Mouse (Mus musculus) T-helper 17 cell (primary cell): ENCODE measurements around the gene Timp3.

ENCODE experiments used
- in situ Hi-C, 2 experiments: fragments of 300-600 bp; cut with MboI, MseI; formaldehyde crosslinking; loops; 1 replicate in 1 of 2; 2 replicates in 1 of 2; pipeline ENCODE4 v1.15.1; 2025; ENCODE audit warnings: high pct_unique_total_duplicates in 2 of 2

Timp3 gene

GRCm38 (mm10) chr10:86296111-86296510, 4.1 kb upstream of the Timp3 start:
- in situ Hi-C loops, result loop anchor here (5.0 to 10.0 kb wide), 2 partner anchors 111 to 324 kb away; no protein-coding TSS in a partner anchor

GRCm38 (mm10) chr10:86297307-86297706, 2.9 kb upstream of the Timp3 start:
- in situ Hi-C loops, result loop anchor here (5.0 to 10.0 kb wide), 2 partner anchors 113 to 325 kb away; no protein-coding TSS in a partner anchor

- in situ Hi-C loops, result loop anchor here (5.0 to 10.0 kb wide), 2 partner anchors 114 to 326 kb away; no protein-coding TSS in a partner anchor
Observed at GRCm38 (mm10) chr10:86298326-86298725, 1.8 kb upstream of the Timp3 start.

GRCm38 (mm10) chr10:86299795-86300194, 377 bp upstream of the Timp3 start:
- in situ Hi-C loops, result loop anchor here (5.0 to 10.0 kb wide), 2 partner anchors 115 to 327 kb away; no protein-coding TSS in a partner anchor

- in situ Hi-C loops, result no loop called here
Observed at GRCm38 (mm10) chr10:86301117-86301490, 932 bp downstream of the Timp3 start.

- in situ Hi-C loops, result no loop called here
Observed at GRCm38 (mm10) chr10:86301593-86302317, 1.6 kb downstream of the Timp3 start.

- in situ Hi-C loops, result no loop called here
Observed at GRCm38 (mm10) chr10:86302318-86302648, 2.1 kb downstream of the Timp3 start.

- in situ Hi-C loops, result no loop called here
Observed at GRCm38 (mm10) chr10:86302761-86303494, 2.8 kb downstream of the Timp3 start.

GRCm38 (mm10) chr10:86303495-86303876, 3.3 kb downstream of the Timp3 start:
- in situ Hi-C loops, result no loop called here

- in situ Hi-C loops, result no loop called here
Observed at GRCm38 (mm10) chr10:86304583-86304982, 4.4 kb downstream of the Timp3 start.

- in situ Hi-C loops, result loop anchor here in 1 of 2 experiments (5.0 kb wide), 1 partner anchor 335 kb away; no protein-coding TSS in a partner anchor
Observed at GRCm38 (mm10) chr10:86307235-86307634, 7.1 kb downstream of the Timp3 start.

GRCm38 (mm10) chr10:86310527-86310926, 10.4 kb downstream of the Timp3 start:
- in situ Hi-C loops, result no loop called here

- in situ Hi-C loops, result no loop called here
Observed at GRCm38 (mm10) chr10:86312976-86313375, 12.8 kb downstream of the Timp3 start.

- in situ Hi-C loops, result no loop called here
Observed at GRCm38 (mm10) chr10:86313448-86313847, 13.3 kb downstream of the Timp3 start.

- in situ Hi-C loops, result no loop called here
Observed at GRCm38 (mm10) chr10:86315513-86315912, 15.3 kb downstream of the Timp3 start.

- in situ Hi-C loops, result no loop called here
Observed at GRCm38 (mm10) chr10:86317633-86318032, 17.5 kb downstream of the Timp3 start.

GRCm38 (mm10) chr10:86318552-86319140, 18.5 kb downstream of the Timp3 start:
- in situ Hi-C loops, result no loop called here

- in situ Hi-C loops, result no loop called here
Observed at GRCm38 (mm10) chr10:86319526-86319925, 19.4 kb downstream of the Timp3 start.

- in situ Hi-C loops, result no loop called here
Observed at GRCm38 (mm10) chr10:86320204-86320603, 20.0 kb downstream of the Timp3 start.

- in situ Hi-C loops, result no loop called here
Observed at GRCm38 (mm10) chr10:86321194-86321593, 21.0 kb downstream of the Timp3 start.

- in situ Hi-C loops, result no loop called here
Observed at GRCm38 (mm10) chr10:86322006-86322405, 21.8 kb downstream of the Timp3 start.

- in situ Hi-C loops, result no loop called here
Observed at GRCm38 (mm10) chr10:86323275-86323994, 23.3 kb downstream of the Timp3 start.
